Mouse (Mus musculus): Measurements from ENCODE around the gene Scand1.
A peak's percentile ranks its signal among the peaks of the same experiment; 100 is the strongest.

- TF ChIP-seq EP300 (IDR thresholded peaks at IDR 0.05; ENCODE audit: low read depth), result no peak
- peak; percentile 41 for TF ChIP-seq CTCF (IDR thresholded peaks at IDR 0.05; ENCODE audit: low read depth)
Observed at GRCm38 (mm10) chr2:156344775-156345532, 32.5 kb upstream of the Scand1 start.
